Comparison of ENCODE assay signal across 9 mouse cellular contexts in genomic region chr7:72998374-72998773, GRCm38 (mm10).
DNase-seq lines count a peak whose midpoint lies in the region; ATAC-seq lines count a peak whose summit lies in the region.
"Had no signal": no experiment of that assay in that cellular context is flagged by ENCODE, and none has a peak within 500 bp of the region (broad histone marks: within the 10 kb centered on the region; RNA-seq: fewer than 3 reads in every experiment).

No protein-coding gene starts in this region.

- peak; percentile 30 for DNase-seq in embryo, embryonic 10.5 days (ENCODE audit: low spot score)
- DNase-seq in embryo, embryonic 10 days (ENCODE audit: low spot score), result no peak
- DNase-seq in left cerebral cortex, postnatal 4 days, result peak; percentile 6
- DNase-seq in left cerebral cortex, adult 11 months (ENCODE audit: low spot score), result no peak
- peak; percentile 15 for DNase-seq in heart, adult 8-10 months (ENCODE audit: low spot score)
- DNase-seq in midbrain, embryonic 14.5 days, result peak; percentile 13
- no peak for DNase-seq in spleen, postnatal 36 days (ENCODE audit: low spot score in 2 of 2)
- DNase-seq in urinary bladder, postnatal 4 days (ENCODE audit: low spot score in 2 of 2), result no peak

- H3K27ac ChIP-seq in midbrain, embryonic 14.5 days (replicated peaks; ENCODE audit: low read depth, low read length), result 0 out of 2 replicates have a peak overlapping the region, but pooled peaks have one; percentile 13
- H3K27ac ChIP-seq: midbrain, embryonic 12.5 days had no signal

- no peaks in the 10 kb centered on the region for H3K9me3 ChIP-seq in midbrain, embryonic 14.5 days (ENCODE audit: control insufficient read depth, low read length)
- H3K9me3 ChIP-seq: midbrain, embryonic 12.5 days had no signal

- H3K4me1 ChIP-seq in midbrain, embryonic 14.5 days (ENCODE audit: control insufficient read depth, insufficient read depth, low read length), result no peaks in the 10 kb centered on the region

- intact Hi-C loops in left cerebral cortex, postnatal 4 days (cut with DNase I), result no loop called here

- no peak overlapping the region for H3K9ac ChIP-seq in midbrain, embryonic 14.5 days (replicated peaks; ENCODE audit: low read length)
- H3K9ac ChIP-seq: midbrain, embryonic 12.5 days had no signal

- H3K4me2 ChIP-seq in midbrain, embryonic 14.5 days (ENCODE audit: low read length), result no peak overlapping the region
- H3K4me2 ChIP-seq: midbrain, embryonic 12.5 days had no signal

- 39% methylated on average over 5 of the region's 5 CpGs for WGBS in midbrain, embryonic 14.5 days

- no peaks in the 10 kb centered on the region for H3K27me3 ChIP-seq in midbrain, embryonic 14.5 days (ENCODE audit: control insufficient read depth, insufficient read depth, low read length)
- H3K27me3 ChIP-seq: midbrain, embryonic 12.5 days had no signal

- H3K36me3 ChIP-seq in midbrain, embryonic 14.5 days (ENCODE audit: control insufficient read depth, insufficient read depth, low read length), result no peaks in the 10 kb centered on the region
- H3K36me3 ChIP-seq: midbrain, embryonic 12.5 days had no signal

- ATAC-seq in midbrain, embryonic 14.5 days (ENCODE audit: low FRiP score, low TSS enrichment), result no peak

- H3K4me3 ChIP-seq in midbrain, embryonic 14.5 days (replicated peaks; ENCODE audit: low read depth, low read length), result no peak overlapping the region
- H3K4me3 ChIP-seq: midbrain, embryonic 12.5 days had no signal

Comparison
In these comparisons a context has a peak if more than half of its experiments do, and no peak if none do; other contexts are left out.
1. DNase-seq: peak in embryo, embryonic 10.5 days (single experiment), left cerebral cortex, postnatal 4 days (single experiment), heart, adult 8-10 months (single experiment) and midbrain, embryonic 14.5 days (single experiment); none in embryo, embryonic 10 days (single experiment), left cerebral cortex, adult 11 months (single experiment), spleen, postnatal 36 days (0 of 2) and urinary bladder, postnatal 4 days (0 of 2).